Mouse (Mus musculus) central nervous system, embryonic 11.5 days (tissue): ENCODE results near the gene Nxph1. TPM values are rescaled to one million over a fixed set of nuclear protein-coding genes. Genes with fewer than 3 reads are reported as not detected.

Experiments
- polyA plus RNA-seq: library from polyadenylated mRNA; depleted of rRNA; stranded (reverse); fragments of >200 nt; gene quantifications from 2 replicates; pipeline ENCODE4 v1.2.3, GENCODE M21; 2012; rRNA removed

Gene Nxph1
- 2.6 and 3.5 TPM in 2 replicates for polyA plus RNA-seq

GRCm38 (mm10) chr6:8948131-8948470 is at the start of gene Nxph1:
TSS of gene Nxph1 (plus strand) at chr6:8948431.

Other genes starting within 250 kb of the Nxph1 start
- gene Ica1, start 169.9 kb upstream of the Nxph1 start, polyA plus RNA-seq: 7.5 and 8.9 TPM in 2 replicates